Mouse (Mus musculus) spleen, postnatal 0 days (tissue): ENCODE measurements around the gene Cdkl2. TPM values are rescaled to one million over a fixed set of nuclear protein-coding genes. Genes with fewer than 3 reads are reported as not detected.

Experiments
- polyA plus RNA-seq: library from polyadenylated mRNA; unstranded; fragments of >200 nt; fragmentation: Nextera tagmentation; extraction: Ambion mirVana; gene quantifications from 2 replicates; pipeline ENCODE4 v1.2.1, GENCODE M21; 2015

The Cdkl2 gene
- polyA plus RNA-seq: 0.40 and 0.75 TPM in 2 replicates

DNA sequence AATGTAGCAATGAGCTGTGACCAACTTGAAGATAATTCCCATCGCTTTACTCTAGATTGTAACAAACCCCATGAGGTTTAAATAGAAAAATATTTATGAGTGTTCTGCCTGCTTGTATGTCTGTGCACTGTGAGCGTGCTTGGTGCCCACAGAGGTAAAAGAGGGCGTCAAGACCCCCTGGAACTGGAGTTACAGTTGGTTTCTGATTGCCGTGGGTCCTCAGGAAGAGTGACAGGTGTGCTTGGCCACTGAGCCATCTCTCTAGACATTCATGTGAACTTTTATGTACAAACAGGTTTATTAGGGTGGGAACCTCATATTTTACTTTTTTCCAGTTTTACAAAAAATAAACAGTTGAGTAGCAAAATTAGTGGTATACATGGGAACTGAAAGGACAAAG, at the start of gene Cdkl2:
TSS of gene Cdkl2 (minus strand) at position 101 of the 400 bp plus-strand sequence.

DNA sequence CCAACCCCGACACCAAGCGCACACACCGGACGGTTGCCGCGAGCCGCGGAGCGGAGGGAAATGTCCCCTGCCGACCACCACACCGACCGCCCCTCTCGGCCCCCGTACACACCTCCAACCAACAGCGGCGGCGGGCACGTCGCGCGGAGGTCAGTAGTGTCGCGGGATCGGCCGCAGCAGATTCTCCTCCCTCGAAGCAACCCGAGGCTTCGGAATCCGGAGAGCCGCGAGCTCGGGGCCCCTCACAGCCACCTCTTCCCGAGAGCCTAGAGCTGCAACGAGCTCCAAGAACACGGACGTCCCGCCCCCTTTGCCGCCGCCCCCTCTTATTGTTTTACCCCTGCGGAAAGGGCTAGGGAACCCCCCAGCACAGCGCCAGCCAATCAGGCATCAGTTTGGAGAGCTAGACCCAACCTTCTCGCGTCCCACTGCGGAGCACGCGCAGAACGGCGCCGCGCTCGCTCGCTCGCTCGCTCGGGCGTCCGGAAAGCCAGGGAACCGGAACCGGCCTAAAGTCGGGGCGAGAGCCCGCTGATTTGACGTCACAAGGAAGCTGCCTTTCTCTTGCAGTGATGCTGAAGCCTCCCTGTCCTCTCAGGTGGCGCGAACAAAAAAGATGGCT, 39.8 kb upstream of the Cdkl2 start, which contains the start of gene G3bp2:
TSS of gene G3bp2 (minus strand) at position 303 of the 622 bp plus-strand sequence.

DNA sequence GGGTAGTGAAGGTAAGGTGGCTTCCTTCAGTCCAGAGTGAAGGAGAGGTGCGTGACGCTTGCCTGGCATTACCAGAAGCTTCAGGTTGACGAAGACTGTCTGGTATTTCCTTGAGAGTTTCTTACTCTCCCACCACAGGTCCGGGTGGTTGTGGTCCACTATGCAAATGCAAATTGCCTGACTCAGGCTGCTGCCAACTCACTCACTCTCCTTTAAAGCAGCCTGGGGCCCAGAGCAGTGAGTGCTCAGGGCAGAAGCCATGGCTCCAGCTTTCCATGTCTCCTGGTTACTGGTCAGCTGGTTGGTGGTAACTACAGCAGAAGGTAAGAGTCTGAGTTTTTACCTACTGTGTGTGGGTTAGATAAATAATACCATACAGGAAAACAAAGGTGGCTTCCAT, 56.4 kb downstream of the Cdkl2 start, which contains the start of gene Odaph:
TSS of gene Odaph (plus strand) at position 240 of the 400 bp plus-strand sequence.

DNA sequence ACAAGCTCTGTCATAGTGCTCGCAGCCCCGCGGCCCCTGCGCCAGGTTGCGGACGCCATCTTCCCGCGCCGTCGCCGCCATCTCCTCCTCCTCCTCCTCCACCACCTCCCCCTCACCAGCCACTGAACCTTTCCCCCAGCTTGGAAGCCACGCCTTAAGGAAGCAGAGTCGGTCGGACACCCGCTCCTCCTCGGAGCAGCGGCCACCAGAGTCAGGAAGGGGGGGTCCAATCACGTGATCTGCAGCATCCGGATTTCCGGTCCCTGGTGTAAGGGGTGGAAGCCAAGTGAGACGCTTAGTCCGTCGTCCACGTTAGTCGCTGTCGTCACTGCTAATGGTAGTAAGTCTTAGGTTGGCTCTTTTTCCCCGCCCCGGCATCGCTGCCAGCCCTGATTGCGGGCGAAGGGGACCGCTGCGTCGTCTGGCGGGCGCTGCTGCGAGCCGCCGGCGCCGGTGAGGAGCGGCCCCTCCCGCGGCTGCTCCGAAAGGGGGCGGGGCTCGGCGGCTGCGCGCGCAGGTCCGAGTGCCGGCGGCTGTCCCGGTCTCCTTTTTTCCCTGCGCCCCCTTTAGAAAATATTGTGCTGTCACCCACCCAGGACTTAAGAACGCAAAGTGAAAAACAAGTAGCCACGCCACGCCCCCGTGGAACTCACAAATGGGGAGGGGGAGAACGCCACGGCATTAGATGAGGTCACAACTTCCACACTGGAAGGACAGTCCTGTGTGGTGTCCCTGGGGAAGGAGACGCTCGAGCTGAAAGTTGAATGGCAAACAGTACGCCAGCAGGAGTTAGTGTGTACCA, 80.8 kb downstream of the Cdkl2 start, which contains the start of gene Rchy1:
TSS of gene Rchy1 (minus strand) at position 430 of the 802 bp plus-strand sequence.

Other genes with a start within 250 kb of the Cdkl2 start
- 65.4 and 69.5 TPM in 2 replicates for gene Rchy1, start 80.8 kb downstream of the Cdkl2 start, polyA plus RNA-seq
- not detected in 2 replicates for gene Odaph, start 56.4 kb downstream of the Cdkl2 start, polyA plus RNA-seq
- gene G3bp2, start 39.8 kb upstream of the Cdkl2 start, polyA plus RNA-seq: 66.1 and 70.5 TPM in 2 replicates
- 21.5 and 24.7 TPM in 2 replicates for gene Uso1, start 94.1 kb upstream of the Cdkl2 start, polyA plus RNA-seq
- not detected in 2 replicates for gene U90926, start 171.5 kb upstream of the Cdkl2 start, polyA plus RNA-seq
- gene Ppef2, start 212.4 kb upstream of the Cdkl2 start, polyA plus RNA-seq: 0.07 TPM in 1 of 2 replicates, not detected in the other
- gene Naaa, start 234.3 kb upstream of the Cdkl2 start, polyA plus RNA-seq: 8.5 and 10.8 TPM in 2 replicates